Mouse (Mus musculus): Measurements from ENCODE around the gene Yy1.

DNA sequence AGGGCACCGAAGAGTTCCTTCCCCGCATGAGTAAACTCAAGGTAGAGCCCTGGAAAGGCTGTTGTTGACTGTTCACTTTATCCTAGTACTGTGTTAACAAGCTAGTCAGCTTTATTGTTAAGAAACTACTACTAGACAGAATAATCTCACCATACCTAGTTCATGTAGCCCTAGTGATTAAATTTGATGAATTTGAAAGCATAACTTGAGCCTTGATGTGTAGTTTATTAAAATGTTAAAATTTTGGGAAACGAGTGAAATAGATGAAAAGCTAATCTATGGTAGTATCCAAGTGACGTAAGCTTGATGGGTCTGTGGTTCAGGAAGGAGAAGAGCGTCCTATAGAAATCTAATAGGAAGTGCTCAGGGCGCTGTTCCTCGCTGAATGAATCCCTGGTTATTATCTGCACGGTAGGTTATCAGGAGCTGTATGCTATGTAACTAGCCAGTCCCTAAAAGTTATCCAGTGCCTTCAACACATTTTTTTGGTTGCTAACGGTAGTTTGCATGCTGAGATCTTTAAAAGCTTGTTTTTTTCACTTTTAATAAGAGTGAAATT lies 2.3 kb downstream of the Yy1 start:
- no peak for TF ChIP-seq CTCF (conservative IDR thresholded peaks at IDR 0.05; ENCODE audit: low read length)
- TF ChIP-seq NANOG (IDR thresholded peaks at IDR 0.05; ENCODE audit: borderline replicate concordance, low read length) = no peak
